Mouse (Mus musculus) brain, embryonic 14.5 days (tissue): ENCODE results near the gene Mrps10.

Experiments used
- CTCF ChIP-seq: fragments of 200-500 bp; IDR thresholded peaks from 2 replicates; pipeline ENCODE4 v1.5.1; 2012; ENCODE audit warnings: inconsistent platforms, mild to moderate bottlenecking, moderate library complexity, borderline replicate concordance; ENCODE audit not compliant: insufficient read depth, insufficient read length; ENCODE audit errors: extremely low read depth
- POLR2A ChIP-seq: fragments of 200-500 bp; IDR thresholded peaks from 2 replicates; pipeline ENCODE4 v1.6.1; 2012; ENCODE audit warnings: mild to moderate bottlenecking, inconsistent platforms, borderline replicate concordance; ENCODE audit not compliant: poor library complexity, insufficient read depth, insufficient read length, severe bottlenecking; ENCODE audit errors: extremely low read depth

- TF ChIP-seq CTCF (no peak), POLR2A (no peak)
Measured at GRCm38 (mm10) chr17:47420195-47420594, 51.5 kb downstream of the Mrps10 start.
